Mouse (Mus musculus) limb, embryonic 14.5 days (tissue): Measurements from ENCODE around the gene Zfp113. TPM values are rescaled to one million over a fixed set of nuclear protein-coding genes. Genes with fewer than 3 reads are reported as not detected.

Experiments
- ATAC-seq: fragments of 200-750 bp; cut with Nextera tagmentation; 2 replicates; pipeline ENCODE4 v1.8.0; 2017; ENCODE audit warnings: low read depth, moderate number of reproducible peaks, moderate TSS enrichment; ENCODE audit not compliant: low FRiP score
- DNase-seq: peaks from one replicate; pipeline ENCODE4 v3.0.0-alpha.2; 2015; ENCODE audit warnings: low spot score
- H3K27ac ChIP-seq: fragments of 300-500 bp; sonication (generic); replicated peaks from 2 replicates; pipeline ENCODE4 v1.5.1; 2014; ENCODE audit warnings: low read depth, mild to moderate bottlenecking, low read length, moderate library complexity, mixed read lengths
- H3K27me3 ChIP-seq: fragments of 300-500 bp; sonication (generic); 2 replicates; pipeline ENCODE4 v1.6.1; 2014; ENCODE audit warnings: low read length, mixed read lengths; ENCODE audit not compliant: control insufficient read depth, insufficient read depth
- H3K36me3 ChIP-seq: fragments of 300-500 bp; sonication (generic); 2 replicates; pipeline ENCODE4 v1.6.1; 2014; ENCODE audit warnings: mild to moderate bottlenecking, low read length, moderate library complexity, mixed read lengths; ENCODE audit not compliant: control insufficient read depth, insufficient read depth
- H3K4me1 ChIP-seq: fragments of 300-500 bp; sonication (generic); 2 replicates; pipeline ENCODE4 v1.6.1; 2014; ENCODE audit warnings: antibody characterized with exemption, low read length, mixed read lengths; ENCODE audit not compliant: control insufficient read depth, insufficient read depth
- H3K4me2 ChIP-seq: fragments of 300-500 bp; sonication (generic); replicated peaks from 2 replicates; pipeline ENCODE4 v1.6.1; 2014; ENCODE audit warnings: low read depth, mild to moderate bottlenecking, low read length, moderate library complexity; ENCODE audit not compliant: severe bottlenecking
- H3K4me3 ChIP-seq: fragments of 300-500 bp; sonication (generic); replicated peaks from 2 replicates; pipeline ENCODE4 v1.5.1; 2014; ENCODE audit warnings: low read length
- H3K9ac ChIP-seq: fragments of 300-500 bp; sonication (generic); 2 replicates; pipeline ENCODE4 v1.6.1; 2014; ENCODE audit warnings: mild to moderate bottlenecking, low read depth, low read length, moderate library complexity; ENCODE audit not compliant: severe bottlenecking
- H3K9me3 ChIP-seq: fragments of 300-500 bp; sonication (generic); 2 replicates; pipeline ENCODE4 v1.6.1; 2016; ENCODE audit warnings: low read length; ENCODE audit not compliant: control insufficient read depth
- POLR2A ChIP-seq: fragments of 200-500 bp; IDR thresholded peaks from 2 replicates; pipeline ENCODE4 v1.8.0; 2012; ENCODE audit warnings: inconsistent platforms, mild to moderate bottlenecking, moderate library complexity, borderline replicate concordance; ENCODE audit not compliant: insufficient read depth, insufficient read length; ENCODE audit errors: extremely low read depth
- WGBS: fragments of 180-500 bp; shearing (Covaris S2); extraction: QIAGEN DNeasy Blood & Tissue Kit; methylation state at CpG from one replicate; pipeline ENCODE4 v1.1.7; 2014; 5-methylcytosine and 5-hydroxymethylcytosine counted together
- polyA plus RNA-seq, 2 experiments: library from polyadenylated mRNA; depleted of rRNA in 1 of 2; stranded (reverse) in 1 of 2; unstranded in 1 of 2; fragments of >200 nt; fragmentation: Nextera tagmentation in 1 of 2; extraction: Ambion mirVana in 1 of 2; gene quantifications; 2 replicates each; pipeline versions ENCODE4 v1.2.1 to v1.2.3; 2012 to 2014

The Zfp113 gene
- polyA plus RNA-seq (2012; rRNA removed) (5.1 and 5.2 TPM in 2 replicates), polyA plus RNA-seq (2014; fragmentation: Nextera tagmentation; extraction: Ambion mirVana) (11.3 and 12.6 TPM in 2 replicates)

GRCm38 (mm10) chr5:138155443-138155976, at the start of gene Zfp113:
Gene Zfp113 (minus strand): TSS chr5:138155744.
- peaks cover 25% of the 10 kb centered on the region for H3K36me3 ChIP-seq
- H3K4me2 ChIP-seq, result peak within 1 kb of the TSS; percentile 56
- ATAC-seq (peak; percentile 95), DNase-seq (peak; percentile 97)
- H3K4me3 ChIP-seq, result peak within 1 kb of the TSS; percentile 69
- 0 out of 2 replicates have a peak, but pooled peaks cover 8% of the 10 kb centered on the region for H3K4me1 ChIP-seq
- H3K9ac ChIP-seq, result peak within 1 kb of the TSS; percentile 92
- under 1% methylated on average over 31 of the region's 31 CpGs for WGBS
- peak within 1 kb of the TSS; percentile 88 for H3K27ac ChIP-seq
- H3K27me3 ChIP-seq, result no peaks in the 10 kb centered on the region
- TF ChIP-seq POLR2A, result peak; percentile 71; the same call in 1 of the 2 replicates
- no peaks in the 10 kb centered on the region for H3K9me3 ChIP-seq

- DNase-seq, result no peak
- no peak for TF ChIP-seq POLR2A
- no peak overlapping the region for H3K27ac ChIP-seq
- H3K4me2 ChIP-seq, result no peak overlapping the region
- no peak overlapping the region for H3K4me3 ChIP-seq
- no peak for ATAC-seq
- 78% methylated on average over 3 of the region's 3 CpGs for WGBS
- peaks cover 7% of the 10 kb centered on the region; the same call in 1 of the 2 replicates for H3K9me3 ChIP-seq
- H3K9ac ChIP-seq, result no peak overlapping the region
- H3K27me3 ChIP-seq, result no peaks in the 10 kb centered on the region
- no peaks in the 10 kb centered on the region for H3K4me1 ChIP-seq
- H3K36me3 ChIP-seq, result no peaks in the 10 kb centered on the region
Measured at GRCm38 (mm10) chr5:138202086-138202485, 46.5 kb upstream of the Zfp113 start.

- no peak for DNase-seq
- no peaks in the 10 kb centered on the region for H3K27me3 ChIP-seq
- 13% methylated on average over 1 of the region's 1 CpGs for WGBS
- no peak for ATAC-seq
- H3K4me1 ChIP-seq, result peaks cover 8% of the 10 kb centered on the region; the same call in 1 of the 2 replicates
- peaks cover 5% of the 10 kb centered on the region; the same call in 1 of the 2 replicates for H3K9me3 ChIP-seq
- no peak overlapping the region for H3K4me2 ChIP-seq
- no peak for TF ChIP-seq POLR2A
- H3K9ac ChIP-seq, result no peak overlapping the region
- no peak overlapping the region for H3K4me3 ChIP-seq
- no peaks in the 10 kb centered on the region for H3K36me3 ChIP-seq
- no peak overlapping the region for H3K27ac ChIP-seq
Measured at GRCm38 (mm10) chr5:138199576-138199975, 44.0 kb upstream of the Zfp113 start.

GRCm38 (mm10) chr5:138195463-138195862, 39.9 kb upstream of the Zfp113 start:
- Histone ChIP-seq H3K4me1 (peaks cover 11% of the 10 kb centered on the region; the same call in 1 of the 2 replicates), H3K9ac (peak overlapping the region; percentile 91; the same call in 1 of the 2 replicates), H3K36me3 (peaks cover 27% of the 10 kb centered on the region), H3K27me3 (no peaks in the 10 kb centered on the region), H3K9me3 (no peaks in the 10 kb centered on the region), H3K27ac (no peak overlapping the region), H3K4me2 (peak overlapping the region; percentile 92), H3K4me3 (peak overlapping the region; percentile 74)
- DNase-seq, result no peak
- no peak for TF ChIP-seq POLR2A
- 76% methylated on average over 7 of the region's 7 CpGs for WGBS
- no peak for ATAC-seq

GRCm38 (mm10) chr5:138194755-138195345, 39.3 kb upstream of the Zfp113 start:
- peaks cover 11% of the 10 kb centered on the region; the same call in 1 of the 2 replicates for H3K4me1 ChIP-seq
- DNase-seq (no peak), ATAC-seq (peak; percentile 53)
- H3K4me2 ChIP-seq, result peak overlapping the region; percentile 92
- TF ChIP-seq POLR2A, result no peak
- H3K36me3 ChIP-seq, result peaks cover 27% of the 10 kb centered on the region
- no peaks in the 10 kb centered on the region for H3K27me3 ChIP-seq
- peak overlapping the region; percentile 85 for H3K27ac ChIP-seq
- no peaks in the 10 kb centered on the region for H3K9me3 ChIP-seq
- H3K4me3 ChIP-seq, result peak overlapping the region; percentile 74
- 2% methylated on average over 27 of the region's 29 CpGs for WGBS
- H3K9ac ChIP-seq, result peak overlapping the region; percentile 91
